Mouse (Mus musculus): ENCODE results near the gene Rhox2c.
"Not testable (repeated sequence)": the region's sequence is repeated elsewhere in the genome, so short reads cannot be mapped to it uniquely, and the experiment has no call there.

Rhox2c gene

GRCm38 (mm10) chrX:37453380-37453779, at the start of gene Rhox2c:
Gene Rhox2c (plus strand): TSS chrX:37453680.
- not testable (repeated sequence) for DNase-seq (ENCODE audit: low spot score in 2 of 2)

GRCm38 (mm10) chrX:37411767-37412166, 41.7 kb upstream of the Rhox2c start, which contains the start of gene Rhox2b:
Gene Rhox2b (plus strand): TSS chrX:37412067.
- not testable (repeated sequence) for DNase-seq (ENCODE audit: low spot score in 2 of 2)

- not testable (repeated sequence) for DNase-seq (ENCODE audit: low spot score in 2 of 2)
Measured at GRCm38 (mm10) chrX:37432194-37432593, 21.3 kb upstream of the Rhox2c start, which contains the start of gene Rhox4b. Gene Rhox4b (plus strand): TSS chrX:37432494.

GRCm38 (mm10) chrX:37458285-37458684, 4.8 kb downstream of the Rhox2c start, which contains the start of gene Rhox3c:
Gene Rhox3c (plus strand): TSS chrX:37458585.
- DNase-seq (ENCODE audit: low spot score in 2 of 2): not testable (repeated sequence)

- DNase-seq (ENCODE audit: low spot score in 2 of 2): not testable (repeated sequence)
Measured at GRCm38 (mm10) chrX:37480037-37480436, 26.6 kb downstream of the Rhox2c start, which contains the start of gene Rhox4c. Gene Rhox4c (plus strand): TSS chrX:37480337.

GRCm38 (mm10) chrX:37514059-37514458, 60.6 kb downstream of the Rhox2c start, which contains the start of gene Rhox4d:
Gene Rhox4d (plus strand): TSS chrX:37514359.
- not testable (repeated sequence) for DNase-seq (ENCODE audit: low spot score in 2 of 2)
